Mouse (Mus musculus) liver, adult 2 months (tissue): ENCODE measurements at regions not wholly inside any gene's neighbourhood (a gene's known extent, or its start where the extent isn't known, plus 50 kb on each side); places are given as distances from the start of the nearest gene placed in this dataset.

ENCODE experiments used
- DNase-seq: peaks from one replicate; pipeline ENCODE4 v3.0.0-alpha.2; 2011; ENCODE audit warnings: low read depth, low spot score; ENCODE audit errors: extremely low read depth
- H3K27ac ChIP-seq: fragments of 200-500 bp; replicated peaks from 2 replicates; pipeline ENCODE4 v1.5.1; 2012; ENCODE audit warnings: low read depth, mild to moderate bottlenecking, control low read depth, inconsistent platforms, low read length; ENCODE audit not compliant: insufficient read depth
- H3K27me3 ChIP-seq: fragments of 200-500 bp; 2 replicates; pipeline ENCODE4 v1.6.1; 2012; ENCODE audit warnings: mild to moderate bottlenecking, moderate library complexity, low read length, inconsistent platforms; ENCODE audit not compliant: control insufficient read depth, insufficient read depth
- H3K36me3 ChIP-seq: fragments of 200-500 bp; 2 replicates; pipeline ENCODE4 v1.6.1; 2012; ENCODE audit warnings: low read length, inconsistent platforms; ENCODE audit not compliant: control insufficient read depth, insufficient read depth
- H3K4me1 ChIP-seq: fragments of 200-500 bp; 2 replicates; pipeline ENCODE4 v1.6.1; 2011; ENCODE audit warnings: low read length; ENCODE audit not compliant: control insufficient read depth, insufficient read depth
- H3K4me3 ChIP-seq: fragments of 200-500 bp; 2 replicates; pipeline ENCODE4 v1.5.1; 2011; ENCODE audit warnings: low read depth, mild to moderate bottlenecking, control low read depth, low read length, moderate library complexity; ENCODE audit not compliant: insufficient read depth
- H3K79me2 ChIP-seq: fragments of 200-500 bp; 2 replicates; pipeline ENCODE4 v1.6.1; 2012; ENCODE audit warnings: inconsistent platforms, mild to moderate bottlenecking, low read length, moderate library complexity; ENCODE audit not compliant: control insufficient read depth, insufficient read depth
- H3K9ac ChIP-seq: fragments of 200-500 bp; 2 replicates; pipeline ENCODE4 v1.6.1; 2012; ENCODE audit warnings: low read depth, mild to moderate bottlenecking, control low read depth, inconsistent platforms, low read length
- CTCF ChIP-seq: fragments of 200-500 bp; IDR thresholded peaks from 2 replicates; pipeline ENCODE4 v1.5.1; 2011; ENCODE audit warnings: low read depth, low read length, control low read depth
- POLR2A ChIP-seq: fragments of 200-500 bp; IDR thresholded peaks from 2 replicates; pipeline ENCODE4 v1.6.1; 2011; ENCODE audit warnings: low read length, control low read depth; ENCODE audit not compliant: insufficient read depth; ENCODE audit errors: extremely low read depth
- WGBS: fragments of 180-500 bp; shearing (Covaris S2); methylation state at CpG from one replicate; pipeline ENCODE4 v1.1.7; 2018; 5-methylcytosine and 5-hydroxymethylcytosine counted together

- WGBS = 63% methylated on average over 4 of the region's 4 CpGs
- H3K4me1 ChIP-seq = no peaks in the 10 kb centered on the region
- no peak overlapping the region for H3K9ac ChIP-seq
- no peaks in the 10 kb centered on the region; the same call in 1 of the 2 replicates for H3K27me3 ChIP-seq
- no peaks in the 10 kb centered on the region for H3K36me3 ChIP-seq
- DNase-seq = no peak
- H3K27ac ChIP-seq = no peak overlapping the region
- H3K79me2 ChIP-seq = no peaks in the 10 kb centered on the region
- TF ChIP-seq CTCF (no peak), POLR2A (no peak)
- no peak overlapping the region for H3K4me3 ChIP-seq
Measured at GRCm38 (mm10) chr5:75812686-75813085, 165.6 kb downstream of the Kdr start.

- Histone ChIP-seq H3K79me2 (no peaks in the 10 kb centered on the region), H3K27ac (no peak overlapping the region), H3K9ac (no peak overlapping the region), H3K4me1 (no peaks in the 10 kb centered on the region), H3K4me3 (no peak overlapping the region), H3K27me3 (no peaks in the 10 kb centered on the region), H3K36me3 (no peaks in the 10 kb centered on the region)
- TF ChIP-seq CTCF (no peak), POLR2A (no peak)
- WGBS = 79% methylated on average over 18 of the region's 18 CpGs
- no peak for DNase-seq
Measured at GRCm38 (mm10) chr5:75808551-75809332, 169.5 kb downstream of the Kdr start.

DNA sequence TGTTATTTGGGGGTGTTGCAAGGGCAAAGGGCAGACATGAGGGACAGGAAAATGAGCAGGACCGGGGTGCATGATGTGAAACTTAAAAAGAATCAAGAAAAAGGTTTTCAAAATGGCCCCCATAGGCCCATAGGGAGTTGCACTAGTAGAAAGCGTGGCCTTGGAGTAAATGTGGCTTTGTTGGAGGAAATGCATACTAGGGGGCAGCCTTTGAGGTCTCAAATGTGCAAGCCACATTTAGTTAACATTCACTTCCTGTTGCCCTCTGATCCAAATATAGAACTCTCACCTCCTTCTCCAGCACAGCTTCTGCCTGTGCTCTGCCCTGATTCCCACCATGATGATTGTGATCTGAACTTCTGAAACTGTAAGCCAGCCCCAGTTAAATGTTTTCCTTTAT lies 173.2 kb downstream of the Kdr start:
- Histone ChIP-seq H3K79me2 (no peaks in the 10 kb centered on the region), H3K4me1 (no peaks in the 10 kb centered on the region)
- WGBS = 98% methylated on average over 2 of the region's 2 CpGs

GRCm38 (mm10) chr5:75804340-75804739 lies 173.9 kb downstream of the Kdr start:
- WGBS = 84% methylated on average over 2 of the region's 2 CpGs
- Histone ChIP-seq H3K4me3 (no peak overlapping the region), H3K4me1 (no peaks in the 10 kb centered on the region; the same call in 1 of the 2 replicates), H3K27me3 (no peaks in the 10 kb centered on the region), H3K79me2 (no peaks in the 10 kb centered on the region), H3K9ac (no peak overlapping the region), H3K36me3 (no peaks in the 10 kb centered on the region), H3K27ac (no peak overlapping the region)
- DNase-seq = no peak
- TF ChIP-seq POLR2A (no peak), CTCF (no peak)

More for the DNA sequence above, 173.2 kb downstream of the Kdr start:
- Histone ChIP-seq H3K36me3 (no peaks in the 10 kb centered on the region), H3K27ac (no peak overlapping the region), H3K4me3 (no peak overlapping the region), H3K9ac (no peak overlapping the region), H3K27me3 (no peaks in the 10 kb centered on the region)
- DNase-seq = no peak
- TF ChIP-seq POLR2A (no peak), CTCF (no peak)

DNA sequence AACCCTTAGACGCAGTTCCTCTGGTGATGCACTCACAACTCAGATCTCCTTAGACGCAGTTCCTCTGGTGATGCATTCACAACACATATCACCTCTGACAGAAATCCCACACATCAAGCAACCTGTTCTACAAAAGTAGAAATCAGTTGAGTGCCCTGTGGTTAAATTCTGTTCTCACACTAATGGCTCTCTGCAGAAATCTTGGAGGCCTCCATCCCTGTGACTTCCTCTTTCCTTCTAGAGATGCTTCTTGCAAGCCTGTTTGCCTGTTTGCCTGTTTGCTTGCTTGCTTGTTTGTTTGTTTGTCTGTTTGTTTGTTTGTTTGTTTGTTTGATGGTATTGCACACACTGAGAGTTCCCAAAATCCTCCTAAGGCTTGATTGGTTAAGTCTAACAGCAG lies 175.2 kb downstream of the Kdr start:
- 94% methylated on average over 2 of the region's 2 CpGs for WGBS

More for the DNA sequence above, 175.2 kb downstream of the Kdr start:
- Histone ChIP-seq H3K4me1 (no peaks in the 10 kb centered on the region; the same call in 1 of the 2 replicates), H3K79me2 (no peaks in the 10 kb centered on the region), H3K36me3 (no peaks in the 10 kb centered on the region), H3K27ac (no peak overlapping the region), H3K4me3 (no peak overlapping the region), H3K27me3 (no peaks in the 10 kb centered on the region), H3K9ac (no peak overlapping the region)
- DNase-seq = no peak
- no peak for TF ChIP-seq CTCF
